Mouse (Mus musculus) forebrain, embryonic 10.5 days (tissue): ENCODE data around the gene Ldb1. TPM values are rescaled to one million over a fixed set of nuclear protein-coding genes. Genes with fewer than 3 reads are reported as not detected.

ENCODE experiments used
- DNase-seq: peaks from one replicate; pipeline ENCODE4 v3.0.0-alpha.2; 2017; ENCODE audit warnings: low spot score; ENCODE audit errors: extremely low spot score
- H3K27ac ChIP-seq: fragments of 300-500 bp; sonication (generic); 2 replicates; pipeline ENCODE4 v1.5.1; 2016; ENCODE audit warnings: mild to moderate bottlenecking
- H3K27me3 ChIP-seq: fragments of 300-500 bp; sonication (generic); 2 replicates; pipeline ENCODE4 v1.6.1; 2016; ENCODE audit warnings: mild to moderate bottlenecking; ENCODE audit not compliant: poor library complexity, severe bottlenecking
- H3K36me3 ChIP-seq: fragments of 300-500 bp; sonication (generic); replicated peaks from 2 replicates; pipeline ENCODE4 v1.6.1; 2016; ENCODE audit warnings: mild to moderate bottlenecking, moderate library complexity
- H3K4me1 ChIP-seq: fragments of 300-500 bp; sonication (generic); 2 replicates; pipeline ENCODE4 v1.6.1; 2016
- H3K4me3 ChIP-seq: fragments of 300-500 bp; sonication (generic); 2 replicates; pipeline ENCODE4 v1.5.1; 2016; ENCODE audit warnings: mild to moderate bottlenecking, moderate library complexity
- H3K9me3 ChIP-seq: fragments of 300-500 bp; sonication (generic); 2 replicates; pipeline ENCODE4 v1.6.1; 2016; ENCODE audit warnings: mild to moderate bottlenecking, moderate library complexity
- WGBS: fragments of 180-500 bp; shearing (Covaris S2); methylation state at CpG from one replicate; pipeline ENCODE4 v1.1.7; 2016; 5-methylcytosine and 5-hydroxymethylcytosine counted together
- polyA plus RNA-seq: library from polyadenylated mRNA; unstranded; fragments of >200 nt; fragmentation: Nextera tagmentation; extraction: Ambion mirVana; gene quantifications from 2 replicates; pipeline ENCODE4 v1.2.1, GENCODE M21; 2016

Ldb1 gene
- polyA plus RNA-seq: 87.8 and 91.0 TPM in 2 replicates

GRCm38 (mm10) chr19:46044993-46045695 lies at the start of gene Ldb1:
Ldb1 (minus strand) TSS chr19:46045214.
- peaks cover 76% of the 10 kb centered on the region for H3K4me1 ChIP-seq
- under 1% methylated on average over 84 of the region's 84 CpGs for WGBS
- peak; percentile 87 for DNase-seq
- H3K4me3 ChIP-seq: peak within 1 kb of the TSS; percentile 97
- no peaks in the 10 kb centered on the region for H3K9me3 ChIP-seq
- no peaks in the 10 kb centered on the region for H3K27me3 ChIP-seq
- no peaks in the 10 kb centered on the region for H3K36me3 ChIP-seq
- peak within 1 kb of the TSS; percentile 97 for H3K27ac ChIP-seq

GRCm38 (mm10) chr19:46094144-46094543 lies 49.1 kb upstream of the Ldb1 start:
- DNase-seq: no peak
- no peak overlapping the region for H3K4me3 ChIP-seq
- no peaks in the 10 kb centered on the region for H3K36me3 ChIP-seq
- H3K27ac ChIP-seq: no peak overlapping the region
- H3K4me1 ChIP-seq: no peaks in the 10 kb centered on the region
- H3K9me3 ChIP-seq: no peaks in the 10 kb centered on the region
- no peaks in the 10 kb centered on the region for H3K27me3 ChIP-seq
- 94% methylated on average over 2 of the region's 2 CpGs for WGBS

- no peaks in the 10 kb centered on the region for H3K9me3 ChIP-seq
- H3K27ac ChIP-seq: no peak overlapping the region
- WGBS: 89% methylated on average over 4 of the region's 4 CpGs
- DNase-seq: no peak
- no peaks in the 10 kb centered on the region for H3K4me1 ChIP-seq
- peaks cover under 1% of the 10 kb centered on the region for H3K36me3 ChIP-seq
- H3K4me3 ChIP-seq: no peak overlapping the region
- no peaks in the 10 kb centered on the region for H3K27me3 ChIP-seq
These were observed 46.6 kb upstream of the Ldb1 start for GRCm38 (mm10) chr19:46091641-46092040.

GRCm38 (mm10) chr19:46087871-46088270 lies 42.9 kb upstream of the Ldb1 start:
- 88% methylated on average over 7 of the region's 7 CpGs for WGBS
- H3K36me3 ChIP-seq: peaks cover 38% of the 10 kb centered on the region
- H3K4me3 ChIP-seq: no peak overlapping the region
- H3K27ac ChIP-seq: no peak overlapping the region
- H3K9me3 ChIP-seq: no peaks in the 10 kb centered on the region
- no peaks in the 10 kb centered on the region for H3K4me1 ChIP-seq
- H3K27me3 ChIP-seq: no peaks in the 10 kb centered on the region
- DNase-seq: no peak

- DNase-seq: no peak
- Histone ChIP-seq H3K27me3 (no peaks in the 10 kb centered on the region), H3K9me3 (no peaks in the 10 kb centered on the region), H3K27ac (no peak overlapping the region), H3K4me3 (no peak overlapping the region), H3K36me3 (peaks cover 54% of the 10 kb centered on the region), H3K4me1 (no peaks in the 10 kb centered on the region)
- 62% methylated on average over 3 of the region's 3 CpGs for WGBS
These were observed 41.3 kb upstream of the Ldb1 start for GRCm38 (mm10) chr19:46086337-46086736.

- 98% methylated on average over 8 of the region's 8 CpGs for WGBS
These were observed 40.2 kb upstream of the Ldb1 start for GRCm38 (mm10) chr19:46085185-46085584.

GRCm38 (mm10) chr19:46078535-46078934 lies 33.5 kb upstream of the Ldb1 start:
- 70% methylated on average over 3 of the region's 3 CpGs for WGBS
- H3K27ac ChIP-seq: no peak overlapping the region
- DNase-seq: no peak
- peaks cover 75% of the 10 kb centered on the region for H3K36me3 ChIP-seq
- no peaks in the 10 kb centered on the region for H3K27me3 ChIP-seq
- H3K9me3 ChIP-seq: no peaks in the 10 kb centered on the region
- no peak overlapping the region for H3K4me3 ChIP-seq
- H3K4me1 ChIP-seq: peaks cover 23% of the 10 kb centered on the region

More at GRCm38 (mm10) chr19:46085185-46085584, 40.2 kb upstream of the Ldb1 start:
- Histone ChIP-seq H3K27ac (no peak overlapping the region), H3K27me3 (no peaks in the 10 kb centered on the region), H3K4me1 (no peaks in the 10 kb centered on the region), H3K36me3 (peaks cover 65% of the 10 kb centered on the region), H3K4me3 (no peak overlapping the region), H3K9me3 (no peaks in the 10 kb centered on the region)
- no peak for DNase-seq

- H3K9me3 ChIP-seq: no peaks in the 10 kb centered on the region
- peaks cover 23% of the 10 kb centered on the region for H3K4me1 ChIP-seq
- under 1% methylated on average over 66 of the region's 66 CpGs for WGBS
- peak within 1 kb of the TSS; percentile 88 for H3K27ac ChIP-seq
- H3K4me3 ChIP-seq: peak within 1 kb of the TSS; percentile 64
- peak; percentile 100 for DNase-seq
- H3K27me3 ChIP-seq: no peaks in the 10 kb centered on the region
- peaks cover 75% of the 10 kb centered on the region for H3K36me3 ChIP-seq
These were observed 30.9 kb upstream of the Ldb1 start, which contains the start of gene Nolc1 for GRCm38 (mm10) chr19:46075616-46076607. Nolc1 (plus strand) TSS chr19:46075863.

- Histone ChIP-seq H3K27ac (no peak overlapping the region), H3K4me1 (peaks cover 23% of the 10 kb centered on the region), H3K36me3 (peaks cover 73% of the 10 kb centered on the region), H3K9me3 (no peaks in the 10 kb centered on the region), H3K4me3 (no peak overlapping the region), H3K27me3 (no peaks in the 10 kb centered on the region)
- 95% methylated on average over 5 of the region's 5 CpGs for whole genome bisulfite sequencing
- no peak for DNase-seq
These were observed 29.3 kb upstream of the Ldb1 start for GRCm38 (mm10) chr19:46074266-46074665.

- Histone ChIP-seq H3K4me3 (no peak overlapping the region), H3K27ac (no peak overlapping the region), H3K27me3 (no peaks in the 10 kb centered on the region), H3K36me3 (peaks cover 73% of the 10 kb centered on the region), H3K4me1 (peaks cover 23% of the 10 kb centered on the region), H3K9me3 (no peaks in the 10 kb centered on the region)
- 86% methylated on average over 7 of the region's 7 CpGs for WGBS
- no peak for DNase-seq
These were observed 28.3 kb upstream of the Ldb1 start for GRCm38 (mm10) chr19:46073285-46073684.

GRCm38 (mm10) chr19:46068054-46068453 lies 23.0 kb upstream of the Ldb1 start:
- Histone ChIP-seq H3K36me3 (peaks cover 98% of the 10 kb centered on the region), H3K27me3 (no peaks in the 10 kb centered on the region), H3K4me1 (0 out of 2 replicates have a peak, but pooled peaks cover 3% of the 10 kb centered on the region), H3K4me3 (no peak overlapping the region), H3K9me3 (no peaks in the 10 kb centered on the region), H3K27ac (no peak overlapping the region)
- 84% methylated on average over 10 of the region's 10 CpGs for WGBS
- no peak for DNase-seq

GRCm38 (mm10) chr19:46060845-46061244 lies 15.8 kb upstream of the Ldb1 start:
- DNase-seq: no peak
- Histone ChIP-seq H3K27me3 (no peaks in the 10 kb centered on the region), H3K9me3 (no peaks in the 10 kb centered on the region), H3K4me1 (peaks cover 24% of the 10 kb centered on the region), H3K27ac (no peak overlapping the region), H3K36me3 (peaks cover 64% of the 10 kb centered on the region), H3K4me3 (no peak overlapping the region)
- 92% methylated on average over 6 of the region's 6 CpGs for WGBS
